Mouse (Mus musculus) MEL (cell line): ENCODE results near the gene Rer1.

Source experiments
- CTCF ChIP-seq, 3 experiments: IDR thresholded peaks in 2 of 3; conservative IDR thresholded peaks in 1 of 3; 2 replicates each; pipeline ENCODE4 v1.5.1; 2011 to 2012; ENCODE audit warnings: low read length in 3 of 3, low read depth in 2 of 3, mild to moderate bottlenecking in 2 of 3, improper control_type of control experiment in 1 of 3, inconsistent platforms in 1 of 3, mixed read lengths in 1 of 3, moderate library complexity in 1 of 3; ENCODE audit not compliant: control insufficient read depth in 1 of 3, insufficient read depth in 1 of 3, poor library complexity in 1 of 3, severe bottlenecking in 1 of 3
- POLR2A ChIP-seq, 2 experiments: IDR thresholded peaks; 2 replicates each; pipeline ENCODE4 v1.6.1; 2011 to 2012; ENCODE audit warnings: low read length in 2 of 2, mild to moderate bottlenecking in 2 of 2, control low read depth in 1 of 2, improper control_type of control experiment in 1 of 2, low read depth in 1 of 2, moderate library complexity in 1 of 2; ENCODE audit not compliant: control insufficient read depth in 1 of 2, insufficient read depth in 1 of 2, poor library complexity in 1 of 2
- RAD21 ChIP-seq: IDR thresholded peaks from 2 replicates; pipeline ENCODE4 v1.6.1; 2011; ENCODE audit warnings: mild to moderate bottlenecking, low read depth, low read length, improper control_type of control experiment
- TBP ChIP-seq: IDR thresholded peaks from 2 replicates; pipeline ENCODE4 v1.8.0; 2011; ENCODE audit warnings: low read depth, low read length, improper control_type of control experiment

GRCm38 (mm10) chr4:155121915-155122443 lies 35.8 kb upstream of the Rer1 start:
- TF ChIP-seq CTCF (IDR thresholded peaks at IDR 0.05 in 2 of 3, conservative IDR thresholded peaks at IDR 0.05 in 1 of 3; ENCODE audit: control insufficient read depth in 1 of 3, insufficient read depth in 1 of 3, low read depth in 2 of 3, low read length in 3 of 3, poor library complexity in 1 of 3, severe bottlenecking in 1 of 3) (no peak), POLR2A (IDR thresholded peaks at IDR 0.05; ENCODE audit: control insufficient read depth in 1 of 2, insufficient read depth in 1 of 2, low read depth in 1 of 2, low read length in 2 of 2, poor library complexity in 1 of 2) (no peak), TBP (no peak), RAD21 (no peak)
